Mouse (Mus musculus): ENCODE results near the gene Chrdl2. TPM values are rescaled to one million over a fixed set of nuclear protein-coding genes. Genes with fewer than 3 reads are reported as not detected.
"Not testable (repeated sequence)": the region's sequence is repeated elsewhere in the genome, so short reads cannot be mapped to it uniquely, and the experiment has no call there.

Chrdl2 gene
- total RNA-seq, 2 experiments from 2014 or later = 0.47 to 0.58 TPM

DNA sequence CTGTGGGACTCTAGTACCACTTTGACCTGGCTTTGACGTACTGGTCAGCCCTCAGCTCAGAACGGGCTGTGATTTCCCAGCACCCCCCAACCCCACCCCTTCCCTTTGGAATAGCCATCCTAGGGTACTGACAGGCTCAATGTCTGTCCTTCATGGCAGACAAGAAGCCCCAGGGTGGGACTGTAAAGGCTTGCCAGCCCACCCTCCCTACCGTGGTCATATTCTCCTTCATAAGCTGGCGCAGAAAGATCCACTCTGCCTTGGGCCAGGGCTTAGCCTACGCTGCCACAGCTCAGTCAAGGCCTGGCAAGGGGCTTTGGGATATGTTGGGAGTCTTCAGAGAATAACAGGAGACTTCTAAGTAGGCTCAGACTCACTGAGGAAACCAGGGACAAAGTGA is 37.1 kb downstream of the Chrdl2 start:
- no peak for DNase-seq

GRCm38 (mm10) chr7:100043605-100044031 is 37.6 kb downstream of the Chrdl2 start:
- DNase-seq = no peak

GRCm38 (mm10) chr7:100046486-100046885 is 40.5 kb downstream of the Chrdl2 start:
- DNase-seq = no peak

GRCm38 (mm10) chr7:100051904-100052303 is 45.9 kb downstream of the Chrdl2 start:
- DNase-seq = no peak

DNA sequence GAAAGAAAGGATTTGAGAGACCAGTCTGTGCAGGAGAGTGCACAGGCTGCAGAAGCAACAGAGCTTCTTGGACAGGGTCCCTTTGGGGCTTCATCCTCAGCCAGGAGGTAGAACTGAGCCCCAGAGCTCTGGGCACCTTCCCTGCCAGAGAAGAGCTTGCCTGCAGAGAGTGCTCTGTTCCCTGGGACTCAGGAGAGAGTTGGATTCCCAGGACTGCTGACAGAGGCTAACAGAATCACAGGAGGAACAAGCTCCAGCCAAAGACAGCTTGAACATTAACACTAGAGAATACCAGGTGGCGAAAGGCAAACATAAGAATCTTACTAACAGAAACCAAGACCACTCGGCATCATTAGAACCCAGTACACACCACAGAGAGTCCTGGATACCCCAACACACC is 47.0 kb downstream of the Chrdl2 start:
- not testable (repeated sequence) for DNase-seq

GRCm38 (mm10) chr7:100073959-100074358 is 68.0 kb downstream of the Chrdl2 start:
- DNase-seq = peak in 1 of 2 experiments; percentile 13

DNA sequence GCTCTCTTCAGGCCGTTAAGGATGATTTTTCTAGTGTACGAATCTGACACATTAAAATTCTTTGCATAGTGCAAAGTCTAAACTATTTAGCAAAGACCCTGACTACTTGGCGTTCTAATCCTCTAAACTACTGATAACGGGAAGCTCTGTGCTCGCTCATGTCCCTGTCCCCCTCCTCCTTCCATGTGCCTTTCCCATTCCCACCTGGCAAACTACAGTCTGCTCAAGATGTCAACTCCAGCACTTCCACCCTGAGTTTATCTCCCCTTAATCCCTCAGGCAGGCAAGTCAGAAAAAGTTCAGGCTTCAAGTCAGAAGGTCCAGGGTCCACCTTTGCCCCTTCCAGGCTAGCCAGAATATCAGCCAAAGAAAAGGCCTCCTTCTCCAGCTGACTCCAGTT is 70.3 kb downstream of the Chrdl2 start:
- DNase-seq = no peak

DNA sequence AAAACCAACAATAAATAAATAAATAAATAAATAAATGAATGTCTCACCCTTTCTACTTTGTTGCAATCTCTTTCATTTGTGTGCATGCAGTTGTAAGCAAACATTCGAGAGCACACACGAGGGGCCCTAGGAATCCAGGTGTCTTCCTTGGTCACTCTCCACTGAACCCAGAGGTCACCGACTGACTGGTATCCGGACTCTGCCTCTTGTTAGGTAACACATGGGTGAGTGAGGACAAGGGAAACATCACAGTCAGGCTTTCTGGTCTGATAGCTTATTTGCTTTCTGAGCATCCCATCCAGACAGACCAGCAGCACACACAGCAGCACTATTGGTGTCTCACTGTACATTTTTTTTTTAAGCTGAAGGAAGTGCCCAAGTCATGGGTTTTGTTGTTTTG is 71.1 kb downstream of the Chrdl2 start:
- no peak for DNase-seq

DNA sequence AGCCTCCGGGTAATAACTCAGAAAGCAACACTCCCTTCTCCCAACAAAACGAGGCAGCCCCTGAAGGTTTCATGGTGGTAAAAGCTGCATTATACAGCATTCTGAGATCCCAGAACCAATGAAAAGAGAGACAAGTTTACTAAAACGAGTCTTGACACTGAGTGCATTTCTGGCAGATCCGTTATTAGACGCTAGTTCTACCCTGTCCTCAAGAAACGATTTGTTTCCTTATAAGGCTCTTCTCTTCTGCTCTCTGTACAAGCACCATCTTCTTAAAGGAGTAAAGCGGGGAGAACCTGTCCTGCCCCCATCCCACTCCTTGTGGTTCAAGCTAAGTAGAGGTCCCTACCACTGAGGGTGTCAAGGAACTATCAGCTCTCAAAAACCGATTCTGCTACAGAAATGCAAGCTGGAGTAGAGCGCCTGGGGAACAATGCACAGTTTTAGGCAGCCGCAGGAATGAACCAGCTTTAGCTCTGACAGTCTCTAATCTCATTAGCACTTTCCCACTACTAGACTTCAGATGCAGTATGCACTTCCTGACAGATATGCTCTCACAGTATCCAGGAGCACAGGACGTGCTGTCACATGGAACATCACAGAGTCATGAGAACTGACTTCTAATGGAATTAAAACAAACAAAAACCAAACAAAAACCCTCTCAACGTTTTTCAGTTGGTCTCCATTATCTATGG is 74.3 kb downstream of the Chrdl2 start:
- no peak for DNase-seq

DNA sequence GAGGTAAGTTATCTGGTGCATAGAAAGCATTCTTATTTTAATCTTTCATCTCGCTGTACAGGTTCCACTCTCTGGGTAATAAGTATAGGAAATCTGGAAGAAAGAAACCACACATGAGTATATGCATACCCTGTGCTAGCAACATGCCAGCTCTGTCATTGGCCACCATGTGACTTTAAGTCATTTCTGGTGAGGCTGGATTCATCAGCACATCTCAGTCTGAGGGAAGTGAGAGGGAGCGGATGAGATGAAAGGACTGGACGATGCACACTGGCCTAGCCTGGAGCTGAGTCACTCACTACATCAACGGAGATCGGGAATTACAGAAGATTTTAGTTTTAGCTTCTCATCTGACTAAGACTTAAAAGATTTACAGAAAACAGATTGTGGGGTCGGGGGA is 76.9 kb downstream of the Chrdl2 start:
- no peak for DNase-seq

- DNase-seq = no peak
Measured at GRCm38 (mm10) chr7:100083812-100084211, 77.8 kb downstream of the Chrdl2 start.

Other genes starting within 250 kb of the Chrdl2 start
- gene Olfr521, start 242.7 kb upstream of the Chrdl2 start, total RNA-seq (2021) = not detected
- 1 to 10 TPM; 2.4 to 2.7 TPM for gene Neu3, start 177.8 kb upstream of the Chrdl2 start, total RNA-seq (2021)
- 1 to 10 TPM in 1 of 2 experiments, under 1 TPM in 1; 0.72 to 1.3 TPM for gene Xrra1, start 147.1 kb upstream of the Chrdl2 start, total RNA-seq (2021)
- 100 to 1,000 TPM; 103 to 106 TPM for gene Spcs2, start 142.7 kb upstream of the Chrdl2 start, total RNA-seq (2021)
- 10 to 100 TPM; 24.6 to 29.5 TPM for gene Rnf169, start 25.7 kb upstream of the Chrdl2 start, total RNA-seq (2021)
- gene Pold3, start 115.4 kb downstream of the Chrdl2 start, total RNA-seq (2021) = 10 to 100 TPM; 32.1 to 33.5 TPM
- gene Lipt2, start 153.1 kb downstream of the Chrdl2 start, total RNA-seq (2021) = 1 to 10 TPM; 5.7 to 7.1 TPM
- not detected for gene Kcne3, start 170.3 kb downstream of the Chrdl2 start, total RNA-seq (2021)
- 100 to 1,000 TPM; 282 to 309 TPM for gene Pgm2l1, start 221.2 kb downstream of the Chrdl2 start, total RNA-seq (2021)